Mouse (Mus musculus): Measurements from ENCODE around the gene Actr8.

Actr8 gene

DNA sequence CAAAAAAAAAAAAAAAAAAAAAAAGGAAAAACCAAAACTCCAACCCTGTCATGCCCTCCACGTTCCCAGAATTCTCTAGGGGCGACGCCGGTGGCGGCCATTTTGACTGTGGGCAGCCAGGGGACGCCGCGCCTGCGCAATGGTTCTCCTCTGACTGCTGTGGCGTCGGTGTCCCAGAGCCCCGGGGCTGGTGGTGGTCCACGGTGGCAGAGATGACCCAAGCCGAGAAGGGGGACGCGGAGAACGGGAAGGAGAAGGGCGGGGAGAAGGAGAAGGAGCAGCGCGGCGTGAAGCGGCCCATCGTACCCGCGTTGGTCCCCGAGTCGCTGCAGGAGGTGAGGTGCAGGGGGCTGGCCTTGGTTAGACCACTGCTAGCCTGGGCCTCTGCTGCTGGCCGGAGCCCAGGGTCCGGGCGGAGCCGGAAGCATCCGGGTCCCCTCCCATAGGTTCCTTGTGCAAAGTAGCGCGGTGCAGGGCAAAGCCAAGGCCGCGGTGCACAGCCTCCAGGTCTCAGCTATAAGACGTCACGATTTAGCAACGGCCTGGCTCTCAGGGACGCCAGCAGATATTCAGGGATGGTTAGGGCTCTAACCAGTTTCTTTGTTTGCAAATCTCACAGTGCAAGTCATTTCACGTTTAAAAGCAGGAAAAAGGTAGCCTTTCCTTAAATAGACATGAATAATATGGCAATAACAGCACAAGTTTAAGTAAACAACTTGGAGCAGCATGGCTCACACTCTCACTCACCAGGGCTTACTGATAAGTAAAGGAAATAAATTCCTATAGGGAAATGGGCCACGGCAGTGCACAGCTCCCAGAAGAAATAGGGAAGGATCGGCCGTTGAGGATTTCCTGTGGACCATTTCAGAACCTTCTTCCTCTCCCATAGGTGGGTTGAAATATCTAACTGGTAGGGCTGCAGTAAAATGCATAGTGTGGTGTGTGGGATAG is at the start of gene Actr8:
Actr8 (plus strand) TSS at position 84 of the 951 bp plus-strand sequence.
- DNase-seq (ENCODE audit: low spot score in 2 of 2): peak; percentile 46 to 90

DNA sequence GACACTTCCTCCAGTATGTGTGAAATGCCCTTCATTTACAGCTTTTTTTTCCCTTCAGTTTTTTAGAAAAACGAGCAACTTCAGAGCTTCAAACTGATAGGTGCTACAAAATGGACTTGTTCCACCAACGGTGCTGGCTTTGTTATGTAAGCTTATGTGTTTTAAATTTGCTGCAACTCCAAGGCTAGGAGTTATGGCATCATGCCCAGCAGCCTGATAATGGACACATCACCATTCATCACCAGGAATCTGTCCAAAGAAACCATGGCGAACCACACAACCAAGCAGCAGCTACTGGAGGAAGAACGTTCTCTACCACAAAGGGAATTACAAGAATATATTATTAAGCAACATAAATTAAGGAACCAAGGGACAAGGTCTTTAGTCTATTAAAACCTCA is 49.2 kb upstream of the Actr8 start:
- DNase-seq (ENCODE audit: low spot score in 2 of 2): peak in 1 of 2 experiments; percentile 33

GRCm38 (mm10) chr14:29935516-29935915 is 42.6 kb upstream of the Actr8 start:
- DNase-seq (ENCODE audit: low spot score in 2 of 2): no peak

DNA sequence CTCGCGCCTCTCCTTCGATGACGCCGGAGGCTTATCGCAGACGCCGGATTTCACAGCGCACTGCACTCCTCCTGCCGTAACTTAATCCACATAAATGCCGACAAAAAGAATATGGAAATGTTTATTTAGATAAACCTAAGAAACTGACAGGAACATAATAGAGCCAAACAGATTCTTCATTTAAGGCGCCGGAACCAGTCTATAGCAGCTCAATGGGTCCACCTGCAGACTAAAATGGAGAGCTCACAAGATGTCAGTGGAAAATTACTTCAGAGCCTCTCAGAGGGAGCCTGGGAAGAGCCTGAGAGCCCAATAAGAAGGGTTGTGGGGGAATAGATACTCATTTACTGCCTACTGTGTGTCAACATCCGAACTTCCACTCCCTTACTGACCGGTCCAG is 40.7 kb upstream of the Actr8 start:
- peak in 1 of 2 experiments; percentile 67 for DNase-seq (ENCODE audit: low spot score in 2 of 2)

GRCm38 (mm10) chr14:29939600-29940312 is 38.4 kb upstream of the Actr8 start:
- DNase-seq (ENCODE audit: low spot score in 2 of 2): no peak

- no peak for DNase-seq (ENCODE audit: low spot score in 2 of 2)
Measured at GRCm38 (mm10) chr14:29940313-29940812, 37.8 kb upstream of the Actr8 start.

DNA sequence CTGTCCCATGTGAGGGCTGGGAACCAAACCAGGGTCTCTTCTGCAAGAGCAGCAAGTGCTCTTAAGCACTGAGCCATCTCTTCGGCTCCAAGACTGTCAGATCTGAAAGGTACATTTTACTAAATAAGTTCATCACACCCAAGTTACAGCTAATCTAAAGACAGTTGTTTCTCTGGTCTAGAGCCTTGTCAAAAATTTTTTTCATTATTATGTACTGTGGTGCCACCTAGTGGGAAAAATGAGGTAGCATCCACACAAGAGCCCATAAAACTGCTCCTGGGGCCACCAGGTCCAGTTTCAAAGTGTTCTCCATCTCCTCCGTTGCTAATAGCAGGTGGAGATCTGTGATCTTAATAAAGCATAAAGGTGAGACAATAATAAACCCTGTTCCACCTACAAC is 37.3 kb upstream of the Actr8 start:
- DNase-seq (ENCODE audit: low spot score in 2 of 2): peak in 1 of 2 experiments; percentile 65

GRCm38 (mm10) chr14:29946761-29947309 is 31.3 kb upstream of the Actr8 start:
- DNase-seq (ENCODE audit: low spot score in 2 of 2): no peak

- no peak for DNase-seq (ENCODE audit: low spot score in 2 of 2)
Measured at GRCm38 (mm10) chr14:29950805-29951204, 27.3 kb upstream of the Actr8 start.

DNA sequence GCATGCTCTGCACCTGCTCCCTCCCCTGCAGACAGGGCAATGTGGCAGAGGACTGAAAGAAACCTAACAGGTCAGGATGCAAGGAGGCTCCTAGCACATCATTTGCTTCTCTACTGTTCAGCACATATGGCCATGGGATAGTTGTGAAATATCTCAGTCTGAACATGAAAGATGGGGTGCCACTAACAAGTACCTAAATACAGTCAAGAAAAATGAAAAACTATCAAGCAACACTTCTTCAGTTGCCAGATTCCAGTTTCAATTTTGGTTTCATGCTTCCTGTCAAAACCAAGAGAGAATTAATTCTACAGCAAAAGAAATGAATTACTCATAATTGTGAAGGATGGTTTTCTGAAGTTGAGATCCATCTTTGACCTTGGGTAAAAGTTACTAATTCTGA is 20.7 kb upstream of the Actr8 start:
- DNase-seq (ENCODE audit: low spot score in 2 of 2): no peak

DNA sequence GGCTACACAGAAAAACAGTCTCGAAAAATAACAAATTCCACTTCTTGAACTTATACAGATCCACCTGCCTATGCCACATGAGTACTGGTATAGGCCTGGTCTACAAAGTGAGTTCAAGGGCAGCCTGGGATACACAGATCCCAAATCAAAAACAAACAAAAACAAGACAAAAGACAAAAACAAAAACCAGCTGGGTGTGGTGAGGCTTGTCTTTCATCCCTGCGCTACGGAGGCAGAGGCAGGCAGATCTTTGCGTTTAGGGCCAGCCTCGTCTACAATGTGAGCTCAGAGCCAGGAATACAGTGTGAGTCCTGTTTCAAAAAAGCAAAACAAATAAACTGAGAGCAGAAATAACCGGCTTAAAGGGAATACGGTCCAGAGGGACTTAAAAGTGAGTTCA is 10.5 kb upstream of the Actr8 start:
- DNase-seq (ENCODE audit: low spot score in 2 of 2): no peak

DNA sequence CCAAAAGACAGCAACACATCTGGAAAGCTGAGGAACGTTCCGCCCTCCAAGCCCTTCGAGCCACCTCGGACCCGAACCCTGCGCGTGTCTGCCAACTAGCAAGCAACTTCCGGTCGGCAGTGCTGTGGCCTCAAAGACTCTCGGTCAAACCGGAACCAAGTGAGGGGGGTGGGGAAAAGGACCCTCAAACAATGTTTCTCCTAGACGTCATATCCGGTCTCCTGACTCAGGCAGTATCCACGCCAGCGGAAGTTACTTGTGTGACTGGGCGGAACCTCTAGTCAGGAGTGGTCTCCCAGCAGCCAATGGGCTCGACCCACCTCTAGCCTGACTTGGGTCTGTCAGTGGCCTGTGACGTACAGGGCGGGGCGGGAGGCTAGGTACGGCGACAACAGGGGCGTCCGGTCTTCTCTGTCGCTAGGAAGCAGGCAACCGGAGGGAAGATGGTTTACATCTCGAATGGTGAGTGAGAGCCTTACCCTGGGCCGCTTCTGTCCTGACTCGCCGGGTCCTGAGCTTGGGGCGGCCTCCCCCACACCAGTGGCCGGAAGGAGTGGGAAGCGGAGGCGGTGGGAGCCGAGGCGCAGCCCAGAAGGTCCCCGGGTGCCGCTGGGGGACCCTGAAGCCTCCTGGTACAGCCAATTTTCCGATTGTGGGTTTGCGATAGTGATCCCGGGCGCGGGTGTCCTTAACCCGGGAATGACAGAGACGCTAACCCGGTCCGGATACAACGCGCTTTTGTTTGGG is 9.9 kb upstream of the Actr8 start, which contains the start of gene Selenok:
Selenok (plus strand) TSS at position 234 of the 747 bp plus-strand sequence.
- DNase-seq (ENCODE audit: low spot score in 2 of 2): peak; percentile 98 to 99

DNA sequence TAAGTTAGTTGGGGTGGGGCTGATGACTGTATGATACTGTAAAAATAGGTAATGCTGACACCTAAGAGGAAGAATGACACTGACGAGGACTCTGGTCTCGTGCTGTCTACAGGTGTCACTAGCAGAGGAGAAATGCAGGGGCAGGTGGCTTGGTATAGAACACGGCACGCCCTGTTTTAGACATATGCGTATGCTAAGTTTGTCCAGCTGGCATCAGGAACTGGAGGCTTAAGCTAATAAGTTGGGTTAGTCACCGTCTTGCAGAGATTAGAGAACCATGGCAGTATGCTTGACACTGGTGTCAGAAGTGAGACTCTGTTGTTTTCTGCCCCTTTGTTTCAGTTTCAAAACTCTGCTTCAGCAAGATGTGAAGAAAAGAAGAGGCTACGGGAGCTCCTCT is 6.7 kb upstream of the Actr8 start:
- DNase-seq (ENCODE audit: low spot score in 2 of 2): no peak

DNA sequence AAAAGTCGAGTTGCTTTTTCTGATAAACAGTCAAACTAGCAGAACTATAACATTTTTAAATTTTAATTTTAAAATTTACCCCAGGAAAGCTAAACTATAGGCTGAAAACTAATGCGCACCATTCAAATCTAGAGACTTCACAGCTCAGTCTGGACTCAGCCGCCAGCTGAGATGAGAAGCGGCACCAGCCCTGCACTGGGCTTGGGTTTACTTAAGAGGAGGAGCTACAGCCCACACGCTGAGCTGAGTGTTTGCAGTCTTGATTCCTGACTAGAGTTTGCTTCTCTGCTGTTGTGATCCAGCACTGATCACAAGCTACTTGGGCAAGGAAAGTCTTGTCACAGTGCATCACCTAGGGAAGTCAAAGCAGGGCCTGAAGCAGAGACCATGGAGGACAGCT is 6.1 kb upstream of the Actr8 start:
- DNase-seq (ENCODE audit: low spot score in 2 of 2): no peak

DNA sequence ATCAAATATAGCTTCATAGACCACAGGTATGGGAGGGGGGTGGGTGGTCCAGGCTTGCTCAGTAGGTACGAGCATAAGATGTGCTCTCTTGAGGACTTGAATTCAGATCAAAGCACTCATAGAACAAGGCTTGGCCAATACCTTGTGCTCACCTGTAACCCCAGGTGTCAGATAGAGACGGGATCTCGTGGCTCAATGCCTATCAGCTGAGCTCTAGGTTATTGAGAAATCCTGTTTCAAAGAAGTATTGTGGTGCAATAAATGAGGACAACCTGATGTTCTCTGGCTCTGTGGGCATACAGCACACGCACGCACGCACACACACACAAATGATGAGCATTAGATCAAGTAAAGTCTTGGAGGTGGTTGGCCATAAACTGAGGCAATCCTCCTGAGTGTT is 1.2 kb upstream of the Actr8 start:
- DNase-seq (ENCODE audit: low spot score in 2 of 2): no peak

DNA sequence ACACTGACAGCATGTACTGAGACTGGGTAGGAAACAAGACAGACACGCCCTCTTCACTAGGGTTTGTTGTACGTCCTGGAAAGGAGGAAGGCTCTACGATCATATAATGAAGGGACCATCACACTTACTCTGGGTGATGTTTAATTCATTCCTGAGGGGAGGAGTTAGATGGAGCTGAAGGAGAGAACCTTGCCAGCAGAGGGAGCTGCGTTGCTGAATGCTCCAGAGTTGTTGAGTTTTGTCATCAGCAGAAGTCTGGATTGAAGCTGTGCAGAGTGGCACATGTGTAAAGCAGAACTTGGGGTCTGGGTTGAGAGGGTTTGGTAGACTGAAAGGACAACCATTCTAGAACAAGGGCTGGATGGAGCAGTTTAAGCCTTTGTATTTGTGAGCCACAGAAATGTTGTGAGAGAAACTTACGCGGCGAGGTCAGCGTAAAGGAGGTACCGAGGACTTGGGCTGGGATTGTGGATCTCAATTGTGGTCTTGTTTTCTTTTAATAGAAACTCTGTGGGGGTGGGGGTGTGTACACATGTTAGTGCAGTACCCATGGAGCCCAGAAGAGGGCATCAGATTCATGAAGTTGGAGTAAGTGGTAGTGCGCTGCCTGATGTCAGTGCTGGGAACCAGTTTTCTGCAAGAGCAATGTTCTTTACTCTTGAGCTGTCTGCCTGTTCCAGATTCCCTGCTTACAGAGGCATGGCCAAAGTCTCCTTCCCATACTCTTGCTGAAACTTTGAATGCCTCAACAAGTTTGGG is 2.5 kb downstream of the Actr8 start:
- no peak for DNase-seq (ENCODE audit: low spot score in 2 of 2)

- DNase-seq (ENCODE audit: low spot score in 2 of 2): no peak
Measured at GRCm38 (mm10) chr14:29986096-29986495, 8.0 kb downstream of the Actr8 start.

- DNase-seq (ENCODE audit: low spot score in 2 of 2): no peak
Measured at GRCm38 (mm10) chr14:29987276-29987675, 9.1 kb downstream of the Actr8 start.

GRCm38 (mm10) chr14:29987739-29988138 is 9.6 kb downstream of the Actr8 start:
- DNase-seq (ENCODE audit: low spot score in 2 of 2): no peak

GRCm38 (mm10) chr14:29988337-29988736 is 10.2 kb downstream of the Actr8 start:
- no peak for DNase-seq (ENCODE audit: low spot score in 2 of 2)

DNA sequence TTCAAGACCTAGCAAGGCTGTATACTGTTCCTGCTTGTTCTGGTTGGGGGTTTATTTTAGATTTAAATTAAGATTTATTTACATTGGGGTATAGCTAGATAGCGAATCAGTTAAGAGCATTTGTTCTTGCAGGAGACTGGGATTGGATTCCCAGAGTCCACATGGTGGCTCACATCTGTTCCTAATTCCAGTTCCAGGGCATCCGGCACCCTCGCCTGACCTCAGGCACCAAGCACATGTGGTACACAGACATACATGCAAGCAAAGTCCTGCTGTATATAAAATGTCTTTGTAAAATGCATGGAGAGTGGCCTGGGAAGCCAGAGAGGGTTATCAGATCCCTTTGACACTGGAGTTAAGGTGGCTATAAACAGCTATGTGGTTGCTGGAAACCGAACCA is 16.8 kb downstream of the Actr8 start:
- no peak for DNase-seq (ENCODE audit: low spot score in 2 of 2)
